Mouse (Mus musculus) Muller cell, postnatal 12 days (primary cell): ENCODE measurements around the gene Ucp1.
"Not testable (repeated sequence)": the region's sequence is repeated elsewhere in the genome, so short reads cannot be mapped to it uniquely, and the experiment has no call there.

ENCODE experiments used
- DNase-seq: peaks from one replicate; pipeline ENCODE4 v3.0.0-alpha.2; 2015; ENCODE audit errors: inconsistent ontology term

The Ucp1 gene

GRCm38 (mm10) chr8:83290176-83290575, at the start of gene Ucp1:
TSS of gene Ucp1 (plus strand) at chr8:83290352.
- peak; percentile 11 for DNase-seq

- DNase-seq = no peak
Measured at GRCm38 (mm10) chr8:83244151-83244550, 46.0 kb upstream of the Ucp1 start.

GRCm38 (mm10) chr8:83250858-83251257, 39.3 kb upstream of the Ucp1 start:
- no peak for DNase-seq

GRCm38 (mm10) chr8:83251362-83252246, 38.5 kb upstream of the Ucp1 start:
- no peak for DNase-seq

- no peak for DNase-seq
Measured at GRCm38 (mm10) chr8:83252791-83253190, 37.4 kb upstream of the Ucp1 start.

GRCm38 (mm10) chr8:83257631-83258030, 32.5 kb upstream of the Ucp1 start:
- no peak for DNase-seq

GRCm38 (mm10) chr8:83260418-83261215, 29.5 kb upstream of the Ucp1 start:
- peak; percentile 24 for DNase-seq

GRCm38 (mm10) chr8:83271172-83271571, 19.0 kb upstream of the Ucp1 start:
- DNase-seq = no peak

GRCm38 (mm10) chr8:83272464-83272863, 17.7 kb upstream of the Ucp1 start:
- DNase-seq = no peak

- DNase-seq = no peak
Measured at GRCm38 (mm10) chr8:83274470-83274869, 15.7 kb upstream of the Ucp1 start.

GRCm38 (mm10) chr8:83278431-83278830, 11.7 kb upstream of the Ucp1 start:
- DNase-seq = peak; percentile 61

- no peak for DNase-seq
Measured at GRCm38 (mm10) chr8:83285391-83285790, 4.8 kb upstream of the Ucp1 start.

GRCm38 (mm10) chr8:83297375-83297774, 7.2 kb downstream of the Ucp1 start:
- DNase-seq = no peak

GRCm38 (mm10) chr8:83300135-83300534, 10.0 kb downstream of the Ucp1 start:
- DNase-seq = peak; percentile 2

GRCm38 (mm10) chr8:83304946-83305345, 14.8 kb downstream of the Ucp1 start:
- no peak for DNase-seq

- peak; percentile 95 for DNase-seq
Measured at GRCm38 (mm10) chr8:83309836-83310235, 19.7 kb downstream of the Ucp1 start.

GRCm38 (mm10) chr8:83315084-83315483, 24.9 kb downstream of the Ucp1 start:
- not testable (repeated sequence) for DNase-seq

- no peak for DNase-seq
Measured at GRCm38 (mm10) chr8:83315691-83316090, 25.5 kb downstream of the Ucp1 start.

GRCm38 (mm10) chr8:83320543-83320942, 30.4 kb downstream of the Ucp1 start:
- DNase-seq = no peak

GRCm38 (mm10) chr8:83322374-83322773, 32.2 kb downstream of the Ucp1 start:
- no peak for DNase-seq

- no peak for DNase-seq
Measured at GRCm38 (mm10) chr8:83323056-83323455, 32.9 kb downstream of the Ucp1 start.

GRCm38 (mm10) chr8:83327889-83328288, 37.7 kb downstream of the Ucp1 start:
- DNase-seq = no peak

GRCm38 (mm10) chr8:83331567-83331898, 41.4 kb downstream of the Ucp1 start:
- DNase-seq = no peak
